Mouse (Mus musculus) right cerebral cortex, adult 2 months (tissue): Measurements from ENCODE around the gene Tac2.
A peak's percentile ranks its signal among the peaks of the same experiment; 100 is the strongest.

Experiments used
- DNase-seq, 2 experiments: peaks; one replicate each; pipeline ENCODE4 v3.0.0; 2021 to 2022; ENCODE audit warnings: low spot score in 2 of 2

Gene Tac2

GRCm38 (mm10) chr10:127724178-127724577 is at the start of gene Tac2:
Gene Tac2, plus strand, starts transcription at chr10:127724478.
- DNase-seq, result no peak

DNA sequence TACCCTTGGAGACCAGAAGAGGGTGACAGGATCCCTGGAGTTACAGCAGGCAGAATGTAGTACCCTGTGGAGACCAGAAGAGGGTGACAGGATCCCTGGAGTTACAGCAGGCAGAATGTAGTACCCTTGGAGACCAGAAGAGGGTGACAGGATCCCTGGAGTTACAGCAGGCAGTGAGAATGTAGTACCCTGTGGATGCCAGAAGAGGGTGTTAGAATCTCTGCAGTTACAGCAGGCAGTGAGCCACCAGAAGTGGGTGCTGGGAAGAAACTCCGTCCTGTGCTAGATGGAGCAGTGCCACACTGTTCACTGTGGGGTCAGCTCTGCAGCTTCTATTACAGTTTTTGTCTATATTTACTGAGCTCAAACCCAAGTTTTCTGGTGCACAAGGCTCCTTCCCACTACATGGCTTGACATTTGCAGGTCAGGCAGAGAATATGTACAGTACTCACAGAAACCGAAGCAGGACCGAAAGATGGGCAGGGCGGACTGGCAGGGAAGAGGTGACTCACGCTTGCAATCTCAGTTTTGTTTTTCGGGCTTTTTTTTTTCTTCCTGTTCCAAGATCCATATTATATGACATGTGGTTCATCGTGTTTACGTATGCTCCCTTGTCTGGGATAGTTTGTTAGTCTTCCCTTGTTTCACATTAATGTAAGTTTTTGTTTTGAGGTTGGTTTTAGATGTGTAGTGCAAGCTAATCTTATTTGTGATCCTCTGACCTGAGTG is 49.3 kb upstream of the Tac2 start:
- peak; percentile 96 for DNase-seq

DNA sequence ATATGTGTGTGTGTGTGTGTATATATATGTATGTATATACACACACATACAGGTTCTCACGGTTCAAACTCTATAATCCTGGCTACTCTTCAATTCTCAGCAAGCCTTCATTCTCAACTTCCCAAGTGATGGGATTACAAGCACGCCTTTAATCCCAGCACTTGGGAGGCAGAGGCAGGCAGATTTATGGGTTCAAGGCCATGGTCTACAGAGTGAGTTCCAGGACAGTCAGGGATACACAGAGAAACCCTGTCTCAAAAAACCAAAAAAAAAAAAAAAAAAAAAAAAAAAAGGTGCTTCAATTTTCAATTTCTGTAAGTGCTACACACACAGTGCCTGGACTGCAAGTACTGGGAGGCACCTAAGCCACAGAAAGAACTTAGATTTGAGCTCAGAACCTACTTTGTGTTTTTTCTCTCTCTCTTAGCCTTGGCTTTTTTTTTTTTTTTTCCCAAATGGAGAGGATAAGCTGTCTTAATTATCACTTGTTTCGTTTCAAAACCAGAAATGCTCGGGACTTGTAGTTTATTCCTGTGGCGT is 48.3 kb upstream of the Tac2 start:
- DNase-seq, result no peak

DNA sequence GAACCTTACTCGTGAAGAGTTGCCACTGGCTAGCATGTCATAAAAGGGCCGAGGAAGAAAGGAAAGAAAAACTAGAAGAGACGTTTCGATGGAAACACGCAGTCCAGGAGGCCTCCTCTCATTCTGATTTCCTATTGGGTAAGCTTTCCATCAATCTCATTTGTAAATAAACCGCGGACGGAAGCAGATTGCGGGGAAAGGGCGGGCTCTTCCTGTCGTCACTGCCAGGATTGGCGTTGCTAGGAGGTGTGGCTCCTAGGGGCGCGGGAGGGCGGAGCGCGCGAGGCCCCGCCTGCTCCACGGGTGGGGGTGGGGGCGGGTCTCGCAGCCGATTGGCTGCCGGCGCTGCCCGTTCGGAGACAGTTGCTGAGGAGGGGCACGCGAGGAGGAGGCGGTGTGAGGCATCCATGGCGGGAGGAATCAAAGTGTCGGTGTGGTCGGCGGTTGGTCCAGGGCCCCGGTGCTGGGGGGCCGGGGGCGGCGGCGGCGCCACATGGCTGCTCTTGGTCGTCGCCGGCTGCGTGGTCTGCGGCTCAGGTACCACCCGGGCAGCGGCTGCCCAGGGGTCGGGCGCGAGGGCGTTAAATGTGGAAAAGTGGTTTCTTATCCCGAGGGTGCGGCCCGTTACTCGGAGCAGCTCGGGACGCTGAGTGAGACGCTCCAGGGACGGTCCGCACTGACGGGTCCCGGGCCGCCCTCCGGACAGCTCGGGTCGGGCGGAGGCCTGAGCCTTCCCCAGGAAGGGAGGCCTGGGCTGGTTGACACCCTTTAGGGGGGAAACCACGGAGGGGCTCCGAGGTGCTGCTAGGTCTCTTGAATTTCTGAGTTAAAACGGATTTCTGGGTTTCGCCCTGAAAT is 47.4 kb upstream of the Tac2 start:
- peak; percentile 90 to 94 for DNase-seq

DNA sequence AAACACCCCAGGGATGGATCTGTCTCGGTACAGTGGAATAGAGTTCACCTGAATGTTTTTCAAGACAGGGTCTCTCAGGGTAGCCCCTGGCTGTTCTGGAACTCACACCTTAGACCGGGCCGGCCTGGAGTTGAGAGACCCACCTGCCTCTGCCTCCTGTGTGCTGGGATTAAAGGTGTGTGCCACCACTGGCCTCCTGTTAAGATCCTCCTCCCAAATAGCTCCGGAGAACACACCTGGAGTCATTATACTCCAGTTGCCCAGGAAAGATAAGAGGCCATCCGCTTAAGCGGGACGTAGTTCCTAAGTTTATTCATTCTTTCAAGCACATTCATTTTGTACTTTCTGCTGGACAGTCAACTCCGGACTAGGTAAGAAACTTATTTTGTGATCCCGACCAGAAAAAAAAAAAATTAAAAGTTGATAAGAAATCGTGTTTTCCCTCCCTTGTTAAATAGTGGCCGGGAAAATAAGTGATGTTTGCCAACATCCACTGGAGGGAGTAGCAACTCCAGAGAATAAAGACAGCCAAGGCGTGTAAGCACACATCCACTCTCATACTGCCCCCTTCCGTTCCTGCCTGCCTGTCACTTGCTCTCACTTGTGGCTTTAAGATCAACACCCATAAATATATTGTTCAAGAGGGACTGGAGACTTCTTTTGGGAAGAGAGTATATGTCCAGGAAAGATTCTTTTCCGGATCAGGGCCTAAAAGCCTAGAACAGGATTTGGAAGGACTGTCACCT is 46.5 kb upstream of the Tac2 start:
- peak; percentile 64 to 71 for DNase-seq

- DNase-seq, result no peak
Observed at GRCm38 (mm10) chr10:127679208-127679607, 45.1 kb upstream of the Tac2 start.

GRCm38 (mm10) chr10:127679881-127680280 is 44.4 kb upstream of the Tac2 start:
- DNase-seq, result no peak

DNA sequence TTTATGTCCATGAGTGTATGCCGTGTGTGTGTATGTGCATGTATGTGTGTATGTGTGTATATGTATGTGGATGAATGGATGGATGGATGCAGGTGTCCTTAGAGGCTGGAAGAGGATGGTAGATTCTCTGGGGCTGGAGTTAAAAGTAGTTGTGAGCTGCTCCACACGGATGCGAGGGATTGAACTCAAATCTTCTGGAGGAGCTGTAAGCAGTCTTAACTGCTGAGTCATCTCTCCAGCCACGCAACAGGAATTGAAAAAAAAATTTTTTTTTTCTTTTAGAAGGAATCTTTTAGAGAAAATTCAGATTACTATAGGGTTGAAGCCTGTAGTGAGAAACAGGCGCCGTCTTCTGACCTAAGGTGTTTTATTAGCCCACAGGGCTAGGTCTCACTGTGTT is 41.4 kb upstream of the Tac2 start:
- no peak for DNase-seq

GRCm38 (mm10) chr10:127691053-127691452 is 33.2 kb upstream of the Tac2 start:
- no peak for DNase-seq

DNA sequence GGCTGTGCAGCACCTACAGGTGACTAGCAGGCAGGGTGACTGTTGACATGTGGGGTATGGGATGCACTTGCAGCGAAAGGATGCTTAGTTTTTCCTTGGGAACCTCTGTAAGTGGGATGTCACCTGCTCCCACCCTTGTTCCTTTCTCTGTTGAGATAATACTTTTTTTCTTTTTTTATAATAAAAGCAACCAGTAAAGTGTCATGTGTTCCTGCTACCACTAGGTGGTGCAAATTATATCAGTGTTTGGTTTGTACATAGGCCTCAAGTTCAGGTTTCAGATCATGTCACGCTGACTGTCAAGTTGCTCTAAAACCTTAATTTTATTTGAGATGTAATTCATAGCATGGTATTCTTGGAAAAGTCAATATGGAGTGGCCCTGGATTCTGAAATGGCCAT is 29.6 kb upstream of the Tac2 start:
- peak; percentile 21 to 40 for DNase-seq

GRCm38 (mm10) chr10:127695775-127696174 is 28.5 kb upstream of the Tac2 start:
- DNase-seq, result no peak

GRCm38 (mm10) chr10:127698966-127699365 is 25.3 kb upstream of the Tac2 start:
- DNase-seq, result no peak

GRCm38 (mm10) chr10:127703299-127703698 is 21.0 kb upstream of the Tac2 start:
- DNase-seq, result no peak

DNA sequence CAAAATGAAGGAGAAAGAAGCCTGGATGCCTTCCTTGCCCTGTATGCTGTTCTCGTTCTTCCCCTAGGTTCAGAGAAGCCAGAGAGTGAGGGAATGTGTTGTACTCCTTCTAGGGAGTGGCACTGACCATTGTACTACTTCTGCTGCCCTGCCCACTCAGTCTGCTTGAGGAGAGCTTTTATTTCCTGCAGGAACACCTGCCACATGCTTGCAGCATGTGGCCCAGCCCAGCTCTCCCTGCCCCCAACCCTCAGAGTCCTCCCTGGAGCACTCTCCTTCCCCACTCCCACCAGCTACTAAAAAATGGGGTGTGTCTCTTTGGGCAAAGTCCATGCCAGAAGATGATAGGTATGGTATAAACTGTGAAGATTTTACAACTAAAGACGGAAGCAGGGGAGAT is 20.0 kb upstream of the Tac2 start:
- DNase-seq, result no peak

DNA sequence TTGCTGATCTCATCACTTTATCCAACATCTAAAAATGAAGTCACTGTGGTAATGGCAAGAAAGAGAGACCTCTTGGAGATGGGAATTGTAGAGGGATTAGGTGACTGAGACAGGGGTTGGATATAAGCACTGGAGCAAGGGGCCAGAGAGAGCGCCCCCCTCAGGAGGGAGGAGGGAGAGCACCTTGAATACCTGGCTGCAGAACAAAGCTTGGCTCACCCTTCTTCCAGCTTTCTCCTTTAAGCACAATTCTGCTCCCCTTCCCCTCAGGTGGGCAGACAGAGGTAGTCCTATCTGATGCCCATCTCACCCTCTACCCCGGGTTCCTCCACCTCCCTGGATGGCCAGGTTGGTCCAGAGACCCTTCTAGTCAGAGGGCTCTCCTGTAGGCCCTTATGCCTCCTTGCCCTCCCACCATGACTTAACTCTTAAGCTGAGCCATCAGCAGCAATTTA is 19.5 kb upstream of the Tac2 start, which contains the start of gene Myo1a:
Gene Myo1a, plus strand, starts transcription at position 405 of the 455 bp plus-strand sequence.
- DNase-seq, result no peak

GRCm38 (mm10) chr10:127705783-127706182 is 18.5 kb upstream of the Tac2 start:
- no peak for DNase-seq

DNA sequence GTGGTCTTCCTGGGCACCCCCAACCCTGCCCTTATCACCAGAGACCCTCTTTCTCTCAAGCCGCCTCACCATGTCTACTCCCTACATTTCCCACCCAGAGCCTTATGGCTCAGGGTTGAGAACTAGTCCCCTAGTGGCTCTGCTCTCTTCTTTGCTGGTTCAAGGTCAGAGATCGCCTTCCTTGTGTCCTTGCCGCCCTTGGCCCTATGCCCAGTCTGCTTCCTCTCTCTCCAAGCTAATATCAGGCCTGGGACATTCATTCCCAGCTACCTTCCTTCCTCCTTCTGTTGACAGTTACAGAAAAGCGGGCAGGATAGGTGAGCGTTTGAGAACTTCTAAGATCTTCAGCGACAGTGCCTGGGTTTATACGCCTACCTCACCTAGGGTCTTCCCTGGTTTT is 16.6 kb upstream of the Tac2 start:
- DNase-seq, result no peak

DNA sequence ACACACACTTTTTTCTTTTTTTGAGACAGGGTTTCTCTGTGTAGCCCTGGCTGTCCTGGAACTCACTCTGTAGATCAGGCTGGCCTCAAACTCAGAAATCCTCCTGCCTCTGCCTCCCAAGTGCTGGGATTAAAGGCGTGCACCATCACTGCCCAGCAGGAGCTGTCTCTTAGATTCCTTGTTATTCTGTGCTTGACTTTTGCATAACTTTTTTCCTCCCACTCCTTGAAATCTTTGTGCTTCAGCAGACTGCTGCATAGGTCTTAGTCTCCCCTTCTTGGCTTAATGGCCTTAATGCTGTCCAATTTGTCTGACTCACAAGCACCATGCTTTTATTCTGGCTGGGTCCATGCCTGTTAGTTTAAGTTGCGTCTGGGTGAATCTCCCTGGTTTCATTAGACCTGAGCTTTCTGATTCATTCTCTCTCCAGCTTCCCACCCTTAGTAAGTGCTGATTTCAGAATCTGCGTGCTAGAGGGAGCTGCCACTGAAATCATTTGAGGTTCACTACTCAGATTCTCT is 15.4 kb upstream of the Tac2 start:
- DNase-seq, result no peak

DNA sequence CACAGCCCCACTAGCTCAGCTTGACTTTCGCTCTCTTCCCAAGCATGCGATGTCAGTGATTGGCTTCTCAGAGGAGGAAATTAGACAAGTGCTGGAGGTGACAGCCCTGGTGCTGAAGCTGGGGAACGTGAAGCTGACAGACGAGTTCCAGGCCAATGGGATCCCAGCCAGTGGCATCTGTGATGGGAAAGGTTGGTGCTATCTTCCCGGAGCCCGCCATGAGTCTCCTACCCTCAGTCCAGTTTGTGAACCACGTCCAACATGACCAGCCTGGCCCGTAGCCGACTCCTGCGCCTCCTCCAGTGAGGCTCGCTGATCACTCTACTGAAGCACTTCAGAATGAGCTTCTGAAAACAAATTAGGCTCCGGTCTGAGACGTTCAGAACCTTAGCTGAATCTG is 13.9 kb upstream of the Tac2 start:
- no peak for DNase-seq

- no peak for DNase-seq
Observed at GRCm38 (mm10) chr10:127712736-127713135, 11.5 kb upstream of the Tac2 start.

DNA sequence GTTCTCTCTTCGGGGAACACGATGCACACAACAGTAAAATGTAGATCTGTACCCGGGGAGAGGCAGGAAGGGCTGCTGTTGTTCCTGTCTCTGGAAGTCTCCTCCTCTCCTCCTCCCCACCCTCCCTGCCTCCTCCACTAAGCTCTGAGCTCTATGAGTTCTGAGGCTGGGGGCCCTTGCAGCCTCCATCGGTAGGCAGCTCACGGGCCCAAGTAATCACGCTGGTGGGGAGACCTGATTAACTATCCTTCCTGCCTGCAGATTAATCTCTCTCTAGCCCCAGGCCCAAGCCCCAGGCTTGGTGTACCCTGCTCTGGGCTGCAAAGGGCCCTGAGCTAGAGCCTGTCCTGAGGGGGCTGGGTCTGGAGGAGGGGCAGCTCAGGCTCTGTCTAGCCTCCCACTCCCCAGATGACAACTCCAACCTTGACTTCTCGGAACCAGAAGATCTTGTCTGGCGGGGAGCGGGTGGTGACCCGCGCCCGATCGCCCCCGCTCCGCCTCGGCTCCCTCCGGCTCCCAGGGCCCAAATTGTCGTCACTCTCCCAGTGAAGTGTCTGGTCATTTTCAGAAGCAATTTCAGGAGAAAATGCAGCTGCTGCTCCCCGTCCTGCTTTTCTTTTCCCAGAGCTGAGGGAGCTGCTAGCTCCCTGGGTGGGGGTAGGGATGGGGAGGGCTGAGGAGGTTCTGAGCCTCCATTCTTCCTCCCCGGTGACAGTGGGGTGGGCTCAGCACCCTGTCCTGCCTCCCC is 2.4 kb upstream of the Tac2 start:
- peak in 1 of 2 experiments; percentile 20 for DNase-seq
